Mouse (Mus musculus): Measurements from ENCODE around the gene Gm8720.
"Not testable (repeated sequence)": the region's sequence is repeated elsewhere in the genome, so short reads cannot be mapped to it uniquely, and the experiment has no call there.

Gene Gm8720

DNA sequence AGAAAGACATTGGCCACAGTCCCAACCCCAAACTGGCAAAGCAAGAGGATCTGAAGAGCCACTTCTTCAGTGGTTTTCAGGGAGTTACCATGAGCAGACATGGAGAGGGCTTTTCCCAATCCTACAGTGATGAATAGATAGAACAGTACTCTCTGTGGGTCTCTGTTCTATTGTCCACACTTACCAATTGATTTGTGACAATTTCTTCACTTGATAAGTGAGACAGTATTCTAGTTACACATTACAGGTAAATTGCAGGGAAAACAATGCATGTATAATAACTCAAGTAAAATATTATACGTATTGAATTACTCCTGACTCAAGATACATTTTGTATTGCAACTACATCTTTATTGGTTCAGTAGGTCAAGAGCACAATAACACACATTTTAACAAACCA, at the start of gene Gm8720:
Gene Gm8720, minus strand, starts transcription at position 101 of the 400 bp plus-strand sequence.
- not testable (repeated sequence) for DNase-seq

DNA sequence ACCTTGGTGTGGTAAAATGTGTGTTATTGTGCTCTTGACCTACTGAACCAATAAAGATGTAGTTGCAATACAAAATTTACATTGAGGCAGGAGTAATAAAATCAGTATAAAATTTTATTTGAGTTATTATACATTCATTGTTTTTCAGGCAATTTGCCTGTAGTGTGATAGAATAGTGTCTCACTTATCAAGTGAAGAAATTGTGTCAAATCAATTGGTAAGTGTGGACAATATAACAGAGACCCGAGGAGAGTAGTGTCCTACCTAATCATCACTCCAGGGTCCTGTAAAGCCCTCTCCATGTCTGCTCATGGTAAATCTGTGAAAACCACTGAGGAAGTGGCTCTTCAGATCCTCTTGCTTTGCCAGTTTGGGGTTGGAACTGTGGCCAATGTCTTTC, 12.0 kb downstream of the Gm8720 start, which contains the start of gene Vmn1r163:
Gene Vmn1r163, plus strand, starts transcription at position 301 of the 400 bp plus-strand sequence.
- DNase-seq = not testable (repeated sequence)

DNA sequence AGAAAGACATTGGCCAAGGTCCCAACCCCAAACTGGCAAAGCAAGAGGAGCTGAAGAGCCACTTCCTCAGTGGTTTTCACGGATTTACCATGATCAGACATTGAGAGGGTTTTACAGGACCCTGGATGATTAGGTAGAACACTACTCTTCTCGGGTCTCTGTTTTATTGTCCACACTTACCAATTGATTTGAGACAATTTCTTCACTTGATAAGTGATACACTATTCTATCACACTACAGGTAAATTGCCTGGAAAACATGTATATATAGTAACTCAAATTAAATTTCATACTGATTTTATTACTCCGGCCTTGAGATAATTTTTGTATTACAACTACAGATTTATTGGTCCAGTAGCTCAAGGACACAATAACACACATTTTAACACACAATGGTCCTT, 47.4 kb downstream of the Gm8720 start, which contains the start of gene Gm4216:
Gene Gm4216, minus strand, starts transcription at position 101 of the 400 bp plus-strand sequence.
- not testable (repeated sequence) for DNase-seq

All from kidney, postnatal 4 days (tissue).